Mouse (Mus musculus) midbrain, embryonic 13.5 days (tissue): ENCODE measurements around the gene Sh3pxd2b. TPM values are rescaled to one million over a fixed set of nuclear protein-coding genes. Genes with fewer than 3 reads are reported as not detected.
A peak's percentile ranks its signal among the peaks of the same experiment; 100 is the strongest.

Experiments used
- ATAC-seq: fragments of 200-750 bp; cut with Nextera tagmentation; 2 replicates; pipeline ENCODE4 v1.8.0; 2017; ENCODE audit warnings: mild to moderate bottlenecking, moderate TSS enrichment, moderate library complexity
- H3K27ac ChIP-seq: fragments of 300-500 bp; sonication (generic); 2 replicates; pipeline ENCODE4 v1.5.1; 2015; ENCODE audit warnings: inconsistent platforms, mild to moderate bottlenecking, moderate library complexity
- H3K27me3 ChIP-seq: fragments of 300-500 bp; sonication (generic); 2 replicates; pipeline ENCODE4 v1.6.1; 2015; ENCODE audit warnings: mild to moderate bottlenecking, inconsistent platforms
- H3K36me3 ChIP-seq: fragments of 300-500 bp; sonication (generic); 2 replicates; pipeline ENCODE4 v1.6.1; 2015; ENCODE audit warnings: mild to moderate bottlenecking, inconsistent platforms
- H3K4me1 ChIP-seq: fragments of 300-500 bp; sonication (generic); replicated peaks from 2 replicates; pipeline ENCODE4 v1.6.1; 2015; ENCODE audit warnings: inconsistent platforms
- H3K4me2 ChIP-seq: fragments of 300-500 bp; sonication (generic); replicated peaks from 2 replicates; pipeline ENCODE4 v1.6.1; 2015; ENCODE audit warnings: moderate library complexity, mild to moderate bottlenecking, inconsistent platforms
- H3K4me3 ChIP-seq: fragments of 300-500 bp; sonication (generic); replicated peaks from 2 replicates; pipeline ENCODE4 v1.5.1; 2015; ENCODE audit warnings: mild to moderate bottlenecking, inconsistent platforms
- H3K9ac ChIP-seq: fragments of 300-500 bp; sonication (generic); replicated peaks from 2 replicates; pipeline ENCODE4 v1.6.1; 2015; ENCODE audit warnings: mild to moderate bottlenecking, inconsistent platforms
- H3K9me3 ChIP-seq: fragments of 300-500 bp; sonication (generic); 2 replicates; pipeline ENCODE4 v1.6.1; 2016; ENCODE audit warnings: mild to moderate bottlenecking, inconsistent platforms
- WGBS: fragments of 180-500 bp; shearing (Covaris S2); methylation state at CpG from one replicate; pipeline ENCODE4 v1.1.7; 2015; 5-methylcytosine and 5-hydroxymethylcytosine counted together
- polyA plus RNA-seq: library from polyadenylated mRNA; unstranded; fragments of >200 nt; fragmentation: Nextera tagmentation; extraction: Ambion mirVana; gene quantifications from 2 replicates; pipeline ENCODE4 v1.2.1, GENCODE M21; 2015

The Sh3pxd2b gene
- polyA plus RNA-seq, 1 experiment from 2014 or later: 25.3 TPM

GRCm38 (mm10) chr11:32345504-32346297 is 1.9 kb upstream of the Sh3pxd2b start:
- no peaks in the 10 kb centered on the region for H3K27me3 ChIP-seq
- H3K4me2 ChIP-seq: no peak overlapping the region
- H3K9ac ChIP-seq: no peak overlapping the region
- peaks cover 35% of the 10 kb centered on the region for H3K4me1 ChIP-seq
- no peak overlapping the region for H3K27ac ChIP-seq
- no peak overlapping the region for H3K4me3 ChIP-seq
- H3K36me3 ChIP-seq: no peaks in the 10 kb centered on the region
- WGBS: 72% methylated on average over 6 of the region's 6 CpGs
- ATAC-seq: no peak
- H3K9me3 ChIP-seq: no peaks in the 10 kb centered on the region

GRCm38 (mm10) chr11:32347264-32347606 is 385 bp upstream of the Sh3pxd2b start:
- WGBS: 1% methylated on average over 10 of the region's 10 CpGs
- peaks cover 38% of the 10 kb centered on the region for H3K4me1 ChIP-seq
- H3K36me3 ChIP-seq: peaks cover 13% of the 10 kb centered on the region
- peak overlapping the region; percentile 95 for H3K9ac ChIP-seq
- H3K4me2 ChIP-seq: peak overlapping the region; percentile 83
- H3K9me3 ChIP-seq: no peaks in the 10 kb centered on the region
- no peaks in the 10 kb centered on the region for H3K27me3 ChIP-seq
- peak overlapping the region; percentile 79 for H3K4me3 ChIP-seq
- peak; percentile 67 for ATAC-seq
- H3K27ac ChIP-seq: peak overlapping the region; percentile 84

GRCm38 (mm10) chr11:32348433-32349283 is 1.0 kb downstream of the Sh3pxd2b start:
- Histone ChIP-seq H3K36me3 (peaks cover 19% of the 10 kb centered on the region), H3K9ac (peak overlapping the region; percentile 95), H3K4me3 (peak overlapping the region; percentile 79), H3K27ac (peak overlapping the region; percentile 84), H3K4me2 (peak overlapping the region; percentile 83), H3K9me3 (no peaks in the 10 kb centered on the region), H3K4me1 (peaks cover 38% of the 10 kb centered on the region), H3K27me3 (no peaks in the 10 kb centered on the region)
- no peak for ATAC-seq
- WGBS: 15% methylated on average over 9 of the region's 9 CpGs

- no peaks in the 10 kb centered on the region for H3K9me3 ChIP-seq
- H3K4me2 ChIP-seq: peak overlapping the region; percentile 83
- peak overlapping the region; percentile 79 for H3K4me3 ChIP-seq
- H3K36me3 ChIP-seq: peaks cover 19% of the 10 kb centered on the region
- no peak for ATAC-seq
- WGBS: 73% methylated on average over 13 of the region's 13 CpGs
- no peaks in the 10 kb centered on the region for H3K27me3 ChIP-seq
- peak overlapping the region; percentile 84; the same call in 1 of the 2 replicates for H3K27ac ChIP-seq
- peak overlapping the region; percentile 95; the same call in 1 of the 2 replicates for H3K9ac ChIP-seq
- peaks cover 38% of the 10 kb centered on the region for H3K4me1 ChIP-seq
These were observed 1.8 kb downstream of the Sh3pxd2b start for GRCm38 (mm10) chr11:32349284-32349953.

- no peak overlapping the region for H3K4me2 ChIP-seq
- H3K4me1 ChIP-seq: peaks cover 50% of the 10 kb centered on the region
- peaks cover 25% of the 10 kb centered on the region for H3K36me3 ChIP-seq
- WGBS: 89% methylated on average over 6 of the region's 6 CpGs
- ATAC-seq: no peak
- H3K4me3 ChIP-seq: no peak overlapping the region
- no peaks in the 10 kb centered on the region for H3K27me3 ChIP-seq
- H3K9me3 ChIP-seq: no peaks in the 10 kb centered on the region
- H3K9ac ChIP-seq: no peak overlapping the region
- no peak overlapping the region for H3K27ac ChIP-seq
These were observed 5.3 kb downstream of the Sh3pxd2b start for GRCm38 (mm10) chr11:32352946-32353345.

- Histone ChIP-seq H3K27ac (no peak overlapping the region), H3K9me3 (no peaks in the 10 kb centered on the region), H3K9ac (no peak overlapping the region), H3K27me3 (no peaks in the 10 kb centered on the region), H3K4me3 (no peak overlapping the region), H3K4me2 (no peak overlapping the region), H3K36me3 (peaks cover 25% of the 10 kb centered on the region), H3K4me1 (peaks cover 29% of the 10 kb centered on the region)
- no peak for ATAC-seq
- 76% methylated on average over 1 of the region's 1 CpGs for WGBS
These were observed 7.8 kb downstream of the Sh3pxd2b start for GRCm38 (mm10) chr11:32355377-32355776.

GRCm38 (mm10) chr11:32357686-32358085 is 10.1 kb downstream of the Sh3pxd2b start:
- H3K36me3 ChIP-seq: peaks cover 15% of the 10 kb centered on the region
- ATAC-seq: peak; percentile 40; the same call in 1 of the 2 replicates
- H3K4me3 ChIP-seq: no peak overlapping the region
- H3K27me3 ChIP-seq: no peaks in the 10 kb centered on the region
- peaks cover 26% of the 10 kb centered on the region for H3K4me1 ChIP-seq
- no peaks in the 10 kb centered on the region for H3K9me3 ChIP-seq
- no peak overlapping the region; the same call in 1 of the 2 replicates for H3K27ac ChIP-seq
- WGBS: 65% methylated on average over 9 of the region's 9 CpGs
- no peak overlapping the region for H3K4me2 ChIP-seq
- H3K9ac ChIP-seq: no peak overlapping the region

GRCm38 (mm10) chr11:32358399-32358798 is 10.8 kb downstream of the Sh3pxd2b start:
- H3K4me2 ChIP-seq: no peak overlapping the region
- peaks cover 34% of the 10 kb centered on the region for H3K4me1 ChIP-seq
- no peak overlapping the region for H3K4me3 ChIP-seq
- H3K27ac ChIP-seq: no peak overlapping the region
- peaks cover 12% of the 10 kb centered on the region for H3K36me3 ChIP-seq
- 76% methylated on average over 6 of the region's 6 CpGs for WGBS
- no peaks in the 10 kb centered on the region for H3K27me3 ChIP-seq
- no peak overlapping the region for H3K9ac ChIP-seq
- no peaks in the 10 kb centered on the region for H3K9me3 ChIP-seq
- ATAC-seq: no peak

GRCm38 (mm10) chr11:32359566-32359965 is 11.9 kb downstream of the Sh3pxd2b start:
- ATAC-seq: no peak
- peaks cover 45% of the 10 kb centered on the region for H3K4me1 ChIP-seq
- peaks cover 12% of the 10 kb centered on the region for H3K36me3 ChIP-seq
- H3K9me3 ChIP-seq: no peaks in the 10 kb centered on the region
- no peak overlapping the region for H3K4me2 ChIP-seq
- no peak overlapping the region for H3K9ac ChIP-seq
- 88% methylated on average over 4 of the region's 4 CpGs for WGBS
- no peaks in the 10 kb centered on the region for H3K27me3 ChIP-seq
- no peak overlapping the region for H3K4me3 ChIP-seq
- no peak overlapping the region for H3K27ac ChIP-seq

GRCm38 (mm10) chr11:32361774-32362173 is 14.2 kb downstream of the Sh3pxd2b start:
- Histone ChIP-seq H3K27ac (no peak overlapping the region), H3K9me3 (no peaks in the 10 kb centered on the region), H3K36me3 (peaks cover 6% of the 10 kb centered on the region), H3K4me1 (peaks cover 47% of the 10 kb centered on the region), H3K4me2 (no peak overlapping the region), H3K27me3 (no peaks in the 10 kb centered on the region), H3K9ac (no peak overlapping the region), H3K4me3 (no peak overlapping the region)
- no peak for ATAC-seq
- 93% methylated on average over 9 of the region's 9 CpGs for WGBS

GRCm38 (mm10) chr11:32363188-32363587 is 15.6 kb downstream of the Sh3pxd2b start:
- WGBS: 72% methylated on average over 3 of the region's 3 CpGs
- ATAC-seq: peak; percentile 24; the same call in 1 of the 2 replicates
- no peaks in the 10 kb centered on the region for H3K9me3 ChIP-seq

More at GRCm38 (mm10) chr11:32363188-32363587, 15.6 kb downstream of the Sh3pxd2b start:
- Histone ChIP-seq H3K36me3 (peaks cover 6% of the 10 kb centered on the region), H3K4me1 (peaks cover 37% of the 10 kb centered on the region), H3K27ac (peak overlapping the region; percentile 46), H3K9ac (no peak overlapping the region), H3K4me3 (no peak overlapping the region), H3K27me3 (no peaks in the 10 kb centered on the region), H3K4me2 (no peak overlapping the region)
